Mouse (Mus musculus) forebrain, postnatal 0 days (tissue): Measurements from ENCODE around the gene Commd6. TPM values are rescaled to one million over a fixed set of nuclear protein-coding genes. Genes with fewer than 3 reads are reported as not detected.
A peak's percentile ranks its signal among the peaks of the same experiment; 100 is the strongest.

Experiments
- ATAC-seq: fragments of 200-750 bp; cut with Nextera tagmentation; 2 replicates; pipeline ENCODE4 v1.8.0; 2017; ENCODE audit warnings: mild to moderate bottlenecking, moderate library complexity
- DNase-seq: peaks from one replicate; pipeline ENCODE4 v3.0.0-alpha.2; 2015
- H3K27ac ChIP-seq: fragments of 300-500 bp; sonication (generic); 2 replicates; pipeline ENCODE4 v1.5.1; 2014; ENCODE audit warnings: low read depth, mild to moderate bottlenecking, antibody characterized with exemption, low read length, moderate library complexity, mixed read lengths
- H3K27me3 ChIP-seq: fragments of 300-500 bp; sonication (generic); 2 replicates; pipeline ENCODE4 v1.6.1; 2014; ENCODE audit warnings: mild to moderate bottlenecking, low read length, mixed read lengths; ENCODE audit not compliant: insufficient read depth
- H3K36me3 ChIP-seq: fragments of 300-500 bp; sonication (generic); 2 replicates; pipeline ENCODE4 v1.6.1; 2014; ENCODE audit warnings: mild to moderate bottlenecking, moderate library complexity; ENCODE audit not compliant: insufficient read depth
- H3K4me1 ChIP-seq: fragments of 300-500 bp; sonication (generic); 2 replicates; pipeline ENCODE4 v1.6.1; 2014; ENCODE audit warnings: antibody characterized with exemption; ENCODE audit not compliant: insufficient read depth
- H3K4me2 ChIP-seq: fragments of 300-500 bp; sonication (generic); 2 replicates; pipeline ENCODE4 v1.6.1; 2014; ENCODE audit warnings: low read depth, mild to moderate bottlenecking, moderate library complexity
- H3K4me3 ChIP-seq: fragments of 300-500 bp; sonication (generic); 2 replicates; pipeline ENCODE4 v1.5.1; 2014; ENCODE audit warnings: low read depth, low read length, mixed read lengths
- H3K9ac ChIP-seq: fragments of 300-500 bp; sonication (generic); 2 replicates; pipeline ENCODE4 v1.6.1; 2014; ENCODE audit warnings: mild to moderate bottlenecking
- H3K9me3 ChIP-seq: fragments of 300-500 bp; sonication (generic); 2 replicates; pipeline ENCODE4 v1.6.1; 2016; ENCODE audit warnings: low read length
- CTCF ChIP-seq: sonication (generic); IDR thresholded peaks from 2 replicates; pipeline ENCODE4 v1.5.1; 2016; ENCODE audit warnings: antibody characterized with exemption, control low read depth, low read depth
- WGBS: fragments of 180-500 bp; shearing (Covaris S2); extraction: QIAGEN DNeasy Blood & Tissue Kit; methylation state at CpG from one replicate; pipeline ENCODE4 v1.1.7; 2014; 5-methylcytosine and 5-hydroxymethylcytosine counted together
- polyA plus RNA-seq: library from polyadenylated mRNA; unstranded; fragments of >200 nt; fragmentation: Nextera tagmentation; extraction: Ambion mirVana; gene quantifications from 2 replicates; pipeline ENCODE4 v1.2.1, GENCODE M21; 2015
- total RNA-seq: library from RNA; depleted of rRNA; stranded (reverse); fragments of >200 nt; gene quantifications from 2 replicates; pipeline ENCODE4 v1.2.3, GENCODE M21; 2014

Gene Commd6
- total and polyA plus RNA-seq, 2 experiments from 2014 or later, result 44.9 to 71.4 TPM

DNA sequence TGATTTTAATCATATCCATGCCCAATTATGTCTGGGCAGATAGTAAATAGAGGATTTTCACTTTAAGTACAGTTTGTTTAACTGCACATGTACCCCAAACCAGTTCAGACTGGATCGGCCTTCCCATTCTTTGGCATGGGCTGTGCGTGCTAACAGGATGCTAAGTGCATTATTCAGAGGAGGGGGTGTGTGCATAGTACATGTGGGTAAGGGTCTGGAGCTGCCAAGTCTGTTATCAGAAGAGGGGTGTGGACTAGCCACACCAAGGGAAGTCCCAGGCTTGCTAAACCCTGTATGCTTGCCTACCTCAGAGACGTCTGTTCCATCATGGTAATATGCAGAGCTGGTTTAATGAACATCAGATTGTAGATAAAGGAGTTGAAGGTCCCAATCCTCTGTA is 23.8 kb upstream of the Commd6 start:
- TF ChIP-seq CTCF, result no peak
- peak; percentile 47; the same call in 1 of the 2 replicates for ATAC-seq
- Histone ChIP-seq H3K27ac (no peak overlapping the region), H3K9me3 (no peaks in the 10 kb centered on the region), H3K4me1 (no peaks in the 10 kb centered on the region), H3K36me3 (peaks cover 33% of the 10 kb centered on the region), H3K9ac (no peak overlapping the region), H3K4me3 (no peak overlapping the region), H3K27me3 (no peaks in the 10 kb centered on the region), H3K4me2 (no peak overlapping the region)
- 75% methylated on average over 3 of the region's 3 CpGs for WGBS
- no peak for DNase-seq

GRCm38 (mm10) chr14:101661654-101662412 is 21.3 kb upstream of the Commd6 start:
- ATAC-seq (no peak), DNase-seq (no peak)
- no peak overlapping the region for H3K27ac ChIP-seq
- 45% methylated on average over 3 of the region's 3 CpGs for WGBS
- H3K36me3 ChIP-seq, result peaks cover 22% of the 10 kb centered on the region
- H3K27me3 ChIP-seq, result no peaks in the 10 kb centered on the region
- no peak overlapping the region for H3K9ac ChIP-seq
- no peak overlapping the region for H3K4me2 ChIP-seq
- H3K4me1 ChIP-seq, result no peaks in the 10 kb centered on the region
- TF ChIP-seq CTCF, result no peak
- no peaks in the 10 kb centered on the region for H3K9me3 ChIP-seq
- no peak overlapping the region for H3K4me3 ChIP-seq

- ATAC-seq (no peak), DNase-seq (no peak)
- WGBS, result 87% methylated on average over 10 of the region's 10 CpGs
- Histone ChIP-seq H3K36me3 (peaks cover 9% of the 10 kb centered on the region), H3K9me3 (no peaks in the 10 kb centered on the region), H3K27ac (no peak overlapping the region), H3K4me1 (peaks cover 10% of the 10 kb centered on the region; the same call in 1 of the 2 replicates), H3K4me3 (no peak overlapping the region), H3K27me3 (no peaks in the 10 kb centered on the region), H3K4me2 (no peak overlapping the region), H3K9ac (no peak overlapping the region)
- TF ChIP-seq CTCF, result no peak
Observed at GRCm38 (mm10) chr14:101656307-101656706, 15.8 kb upstream of the Commd6 start.

- Histone ChIP-seq H3K9me3 (no peaks in the 10 kb centered on the region), H3K27ac (no peak overlapping the region), H3K4me3 (peak overlapping the region; percentile 99), H3K9ac (peak overlapping the region; percentile 89), H3K4me2 (peak overlapping the region; percentile 88), H3K4me1 (peaks cover 10% of the 10 kb centered on the region; the same call in 1 of the 2 replicates), H3K36me3 (0 out of 2 replicates have a peak, but pooled peaks cover 2% of the 10 kb centered on the region), H3K27me3 (no peaks in the 10 kb centered on the region)
- WGBS, result under 1% methylated on average over 9 of the region's 10 CpGs
- ATAC-seq, result no peak
- no peak for TF ChIP-seq CTCF
- peak; percentile 18 for DNase-seq
Observed at GRCm38 (mm10) chr14:101654526-101654909, 14.0 kb upstream of the Commd6 start.

- ATAC-seq (peak; percentile 94), DNase-seq (peak; percentile 99)
- Histone ChIP-seq H3K27ac (peak within 1 kb of the TSS; percentile 82), H3K4me2 (peak within 1 kb of the TSS; percentile 88), H3K9ac (peak within 1 kb of the TSS; percentile 89), H3K9me3 (no peaks in the 10 kb centered on the region), H3K36me3 (no peaks in the 10 kb centered on the region), H3K4me1 (peaks cover 10% of the 10 kb centered on the region; the same call in 1 of the 2 replicates), H3K27me3 (no peaks in the 10 kb centered on the region), H3K4me3 (peak within 1 kb of the TSS; percentile 99)
- WGBS, result under 1% methylated on average over 73 of the region's 81 CpGs
- peak; percentile 97 for TF ChIP-seq CTCF
Observed at GRCm38 (mm10) chr14:101653581-101654525, 13.4 kb upstream of the Commd6 start, which contains the start of gene Uchl3. Gene Uchl3, plus strand, starts transcription at chr14:101653967.

DNA sequence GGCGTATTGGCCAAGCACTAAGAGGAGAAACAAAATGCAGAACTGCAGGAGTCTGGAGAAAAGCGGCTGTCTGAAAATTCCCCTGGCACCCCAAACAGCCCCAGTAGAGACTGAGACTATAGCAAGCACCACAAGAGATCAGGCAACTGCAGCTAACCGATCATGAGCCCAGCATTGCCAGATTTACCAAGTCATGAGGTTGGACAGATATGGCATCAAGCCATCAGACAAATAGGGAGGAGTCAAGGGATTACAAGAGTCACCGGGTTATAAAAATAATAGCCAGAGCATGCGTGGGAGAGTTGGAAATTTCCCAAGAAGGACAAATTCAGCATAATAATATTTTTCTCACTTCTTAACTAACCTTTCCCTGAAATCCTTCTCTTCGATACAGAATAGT is 12.1 kb upstream of the Commd6 start:
- 86% methylated on average over 6 of the region's 6 CpGs for WGBS
- no peak overlapping the region for H3K4me3 ChIP-seq
- H3K27me3 ChIP-seq, result no peaks in the 10 kb centered on the region
- H3K9me3 ChIP-seq, result no peaks in the 10 kb centered on the region
- no peak overlapping the region for H3K27ac ChIP-seq
- DNase-seq, result no peak
- H3K36me3 ChIP-seq, result no peaks in the 10 kb centered on the region
- no peak overlapping the region for H3K9ac ChIP-seq
- no peak for TF ChIP-seq CTCF
- H3K4me2 ChIP-seq, result peak overlapping the region; percentile 88; the same call in 1 of the 2 replicates
- ATAC-seq, result no peak
- H3K4me1 ChIP-seq, result peaks cover 10% of the 10 kb centered on the region; the same call in 1 of the 2 replicates
